Mouse (Mus musculus): Measurements from ENCODE around the gene Asb15.

GRCm38 (mm10) chr6:24609531-24609930 is 81.6 kb downstream of the Asb15 start:
- TF ChIP-seq CTCF (IDR thresholded peaks at IDR 0.05 in 2 of 3, conservative IDR thresholded peaks at IDR 0.05 in 1 of 3; ENCODE audit: control insufficient read depth in 1 of 3, insufficient read depth in 1 of 3, low read depth in 2 of 3, low read length in 3 of 3, poor library complexity in 1 of 3, severe bottlenecking in 1 of 3) (no peak), POLR2A (IDR thresholded peaks at IDR 0.05; ENCODE audit: control insufficient read depth in 1 of 2, insufficient read depth in 1 of 2, low read depth in 1 of 2, low read length in 2 of 2, poor library complexity in 1 of 2) (no peak), HCFC1 (IDR thresholded peaks at IDR 0.05; ENCODE audit: low read depth, low read length) (no peak), EP300 (IDR thresholded peaks at IDR 0.05; ENCODE audit: low read depth in 1 of 2, low read length in 2 of 2) (no peak), CHD2 (IDR thresholded peaks at IDR 0.05; ENCODE audit: low read length) (no peak), TBP (IDR thresholded peaks at IDR 0.05; ENCODE audit: low read depth, low read length) (no peak), ELF1 (IDR thresholded peaks at IDR 0.05; ENCODE audit: low read depth, low read length) (no peak), SIN3A (IDR thresholded peaks at IDR 0.05; ENCODE audit: low read length) (no peak), NELFE (IDR thresholded peaks at IDR 0.05; ENCODE audit: low read depth, low read length) (no peak), GATA1 (IDR thresholded peaks at IDR 0.05; ENCODE audit: low read depth, low read length) (no peak), ZNF384 (IDR thresholded peaks at IDR 0.05; ENCODE audit: low read depth, low read length) (no peak)
